Mouse (Mus musculus) CH12.LX (cell line): ENCODE measurements around the gene Ccdc148.

Experiments
- BHLHE40 ChIP-seq: IDR thresholded peaks from 2 replicates; pipeline ENCODE4 v1.6.1; 2011; ENCODE audit warnings: mild to moderate bottlenecking, low read depth, low read length, improper control_type of control experiment
- CTCF ChIP-seq, 2 experiments: IDR thresholded peaks in 1 of 2; conservative IDR thresholded peaks in 1 of 2; 2 replicates each; pipeline ENCODE4 v1.5.1; 2011 to 2012; ENCODE audit warnings: low read depth in 2 of 2, low read length in 2 of 2, improper control_type of control experiment in 1 of 2, inconsistent platforms in 1 of 2, mild to moderate bottlenecking in 1 of 2, moderate library complexity in 1 of 2
- E2F4 ChIP-seq: IDR thresholded peaks from 2 replicates; pipeline ENCODE4 v1.6.1; 2011; ENCODE audit warnings: low read depth, low read length, improper control_type of control experiment; ENCODE audit not compliant: insufficient replicate concordance
- EP300 ChIP-seq: IDR thresholded peaks from 2 replicates; pipeline ENCODE4 v1.6.1; 2011; ENCODE audit warnings: low read length, improper control_type of control experiment
- GABPA ChIP-seq: IDR thresholded peaks from 2 replicates; pipeline ENCODE4 v1.6.1; 2012; ENCODE audit warnings: low read depth, low read length, improper control_type of control experiment, inconsistent platforms; ENCODE audit not compliant: insufficient replicate concordance
- HCFC1 ChIP-seq: IDR thresholded peaks from 2 replicates; pipeline ENCODE4 v1.6.1; 2012; ENCODE audit warnings: low read depth, mild to moderate bottlenecking, inconsistent platforms, low read length, improper control_type of control experiment
- KAT2A ChIP-seq: IDR thresholded peaks from 2 replicates; pipeline ENCODE4 v1.6.1; 2012; ENCODE audit warnings: low read length, improper control_type of control experiment, inconsistent platforms; ENCODE audit not compliant: insufficient replicate concordance
- MAFK ChIP-seq: IDR thresholded peaks from 2 replicates; pipeline ENCODE4 v1.6.1; 2011; ENCODE audit warnings: low read length, improper control_type of control experiment; ENCODE audit not compliant: insufficient replicate concordance
- MEF2A ChIP-seq: IDR thresholded peaks from 2 replicates; pipeline ENCODE4 v1.6.1; 2014; ENCODE audit warnings: low read depth, mild to moderate bottlenecking, inconsistent platforms, low read length, improper control_type of control experiment, borderline replicate concordance
- POLR2A ChIP-seq: IDR thresholded peaks from 2 replicates; pipeline ENCODE4 v1.6.1; 2011; ENCODE audit warnings: low read depth, mild to moderate bottlenecking, improper control_type of control experiment, low read length
- USF1 ChIP-seq: IDR thresholded peaks from 2 replicates; pipeline ENCODE4 v1.6.1; 2014; ENCODE audit warnings: low read depth, mild to moderate bottlenecking, inconsistent platforms, low read length, improper control_type of control experiment

DNA sequence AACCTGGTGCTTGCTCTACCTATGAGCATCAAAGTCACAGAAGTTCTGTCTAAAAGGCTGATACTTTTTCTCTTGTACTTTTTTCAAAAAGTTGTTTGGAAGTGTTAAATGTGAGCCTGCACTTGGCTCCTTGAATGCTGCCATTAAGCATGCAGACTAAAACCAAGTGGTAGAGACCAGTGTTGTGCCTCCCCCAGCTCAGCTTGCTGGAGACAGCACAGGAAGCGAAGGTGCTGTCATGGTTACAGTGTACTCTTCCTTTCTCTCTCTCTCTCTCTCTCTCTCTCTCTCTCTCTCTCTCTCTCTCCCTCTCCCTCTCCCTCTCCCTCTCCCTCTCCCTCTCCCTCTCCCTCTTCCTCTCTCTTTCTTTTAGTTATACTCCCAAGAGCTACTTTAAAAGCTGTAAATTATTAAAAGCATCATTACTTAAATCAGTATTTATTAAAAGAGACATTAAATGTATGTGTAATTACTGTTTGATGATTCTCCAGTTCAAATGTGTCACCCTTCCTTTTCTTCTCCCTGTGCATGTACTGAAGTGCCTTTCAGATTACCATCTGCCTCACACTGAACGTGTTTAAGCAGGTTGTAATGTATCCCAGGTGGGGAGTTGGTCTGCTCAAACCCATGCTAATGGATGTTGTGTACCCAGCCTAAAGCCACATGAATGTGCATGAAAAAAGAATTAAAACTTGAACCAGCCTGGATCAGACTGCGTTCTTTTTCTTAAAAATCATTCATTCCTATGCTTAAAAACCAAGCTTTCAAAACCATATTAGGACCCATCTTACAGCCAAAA, 43.3 kb upstream of the Ccdc148 start:
- TF ChIP-seq GABPA, result no peak
- TF ChIP-seq POLR2A, result no peak
- no peak for TF ChIP-seq EP300
- TF ChIP-seq USF1, result no peak
- no peak for TF ChIP-seq KAT2A
- no peak for TF ChIP-seq BHLHE40
- TF ChIP-seq CTCF (conservative IDR thresholded peaks at IDR 0.05 in 1 of 2, IDR thresholded peaks at IDR 0.05 in 1 of 2; ENCODE audit: low read depth in 2 of 2, low read length in 2 of 2), result no peak
- TF ChIP-seq MAFK, result no peak
- TF ChIP-seq E2F4, result no peak
- TF ChIP-seq MEF2A, result no peak
- no peak for TF ChIP-seq HCFC1
